Mouse (Mus musculus): Measurements from ENCODE around the gene Scaf8. TPM values are rescaled to one million over a fixed set of nuclear protein-coding genes. Genes with fewer than 3 reads are reported as not detected.
"Not testable (repeated sequence)": the region's sequence is repeated elsewhere in the genome, so short reads cannot be mapped to it uniquely, and the experiment has no call there.

The Scaf8 gene
- polyA plus RNA-seq (2016; fragmentation: Nextera tagmentation; extraction: Ambion mirVana): 18.7 and 21.1 TPM in 2 replicates

- H3K4me1 ChIP-seq (replicated peaks): peaks cover 22% of the 10 kb centered on the region
- no peaks in the 10 kb centered on the region for H3K27me3 ChIP-seq (ENCODE audit: insufficient read depth, poor library complexity, severe bottlenecking)
- H3K27ac ChIP-seq: peak within 1 kb of the TSS; percentile 99
- peak within 1 kb of the TSS; percentile 97 for H3K4me3 ChIP-seq
- 0 out of 2 replicates have a peak, but pooled peaks cover 4% of the 10 kb centered on the region for H3K9me3 ChIP-seq
- peaks cover 35% of the 10 kb centered on the region for H3K36me3 ChIP-seq
- under 1% methylated on average over 91 of the region's 91 CpGs for WGBS
- peak; percentile 92 for DNase-seq (ENCODE audit: low spot score)
These were observed at the start of gene Scaf8 for GRCm38 (mm10) chr17:3114720-3115379. Scaf8 (plus strand) TSS chr17:3114972.

GRCm38 (mm10) chr17:3075166-3075872, 39.5 kb upstream of the Scaf8 start:
- H3K4me3 ChIP-seq: no peak overlapping the region
- H3K36me3 ChIP-seq: peaks cover 78% of the 10 kb centered on the region
- no peaks in the 10 kb centered on the region for H3K27me3 ChIP-seq (ENCODE audit: insufficient read depth, poor library complexity, severe bottlenecking)
- H3K4me1 ChIP-seq (replicated peaks): no peaks in the 10 kb centered on the region
- H3K9me3 ChIP-seq: peaks cover 32% of the 10 kb centered on the region
- WGBS: 93% methylated on average over 9 of the region's 9 CpGs
- no peak overlapping the region for H3K27ac ChIP-seq
- no peak for DNase-seq (ENCODE audit: low spot score)

GRCm38 (mm10) chr17:3075873-3076245, 38.9 kb upstream of the Scaf8 start:
- 95% methylated on average over 4 of the region's 4 CpGs for WGBS
- Histone ChIP-seq H3K27me3 (ENCODE audit: insufficient read depth, poor library complexity, severe bottlenecking) (no peaks in the 10 kb centered on the region), H3K27ac (no peak overlapping the region), H3K4me1 (replicated peaks) (no peaks in the 10 kb centered on the region), H3K4me3 (no peak overlapping the region), H3K9me3 (peaks cover 28% of the 10 kb centered on the region), H3K36me3 (peaks cover 72% of the 10 kb centered on the region)
- no peak for DNase-seq (ENCODE audit: low spot score)

- H3K27ac ChIP-seq; H3K4me3 ChIP-seq; H3K4me1 ChIP-seq (replicated peaks); DNase-seq (ENCODE audit: low spot score); H3K27me3 ChIP-seq (ENCODE audit: insufficient read depth, poor library complexity, severe bottlenecking): not testable (repeated sequence)
- H3K9me3 ChIP-seq: peaks cover 16% of the 10 kb centered on the region
- H3K36me3 ChIP-seq: peaks cover 51% of the 10 kb centered on the region
- whole genome bisulfite sequencing: 92% methylated on average over 9 of the region's 9 CpGs
These were observed 36.8 kb upstream of the Scaf8 start for GRCm38 (mm10) chr17:3077936-3078335.

DNA sequence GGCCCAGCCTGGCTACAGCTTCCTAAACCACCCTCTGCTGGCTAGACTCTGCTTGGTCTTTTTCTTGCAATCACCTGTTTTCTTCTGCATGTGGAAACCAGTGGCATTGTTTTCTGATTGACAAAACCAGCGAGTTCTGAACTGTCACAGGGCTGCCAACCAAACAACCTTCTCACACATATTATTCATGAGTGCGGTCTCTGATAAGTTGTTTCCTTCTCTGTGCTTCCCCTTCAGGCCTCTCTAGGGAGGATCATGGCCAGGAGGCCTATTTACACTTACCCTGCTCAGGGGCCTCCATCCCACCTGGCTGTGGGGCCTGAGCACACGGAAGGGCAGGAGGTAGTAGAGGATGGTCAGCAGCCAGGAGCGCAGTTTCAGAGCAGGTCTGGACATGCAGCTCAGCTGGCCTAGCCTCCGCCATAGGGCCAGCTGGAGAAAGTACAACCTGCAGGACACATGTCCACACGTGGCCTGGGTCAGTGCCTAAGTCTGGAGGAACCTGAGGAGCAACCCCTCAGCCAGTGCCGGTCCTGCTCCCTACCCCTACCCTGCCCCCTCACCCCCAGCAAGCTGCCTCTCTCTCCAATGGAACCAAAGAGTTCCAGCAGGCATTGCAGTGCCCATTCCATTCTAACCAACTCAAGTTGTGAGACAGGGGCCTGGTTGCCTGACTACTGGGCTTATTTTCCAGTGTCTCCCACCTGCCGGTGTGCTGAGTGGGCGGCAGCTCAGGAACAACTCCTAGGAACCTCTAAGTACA, 34.0 kb upstream of the Scaf8 start:
- not testable (repeated sequence) for H3K27me3 ChIP-seq (ENCODE audit: insufficient read depth, poor library complexity, severe bottlenecking); H3K4me1 ChIP-seq (replicated peaks); H3K9me3 ChIP-seq; DNase-seq (ENCODE audit: low spot score); H3K27ac ChIP-seq; H3K4me3 ChIP-seq
- peaks cover 23% of the 10 kb centered on the region for H3K36me3 ChIP-seq
- WGBS: 87% methylated on average over 7 of the region's 9 CpGs

DNA sequence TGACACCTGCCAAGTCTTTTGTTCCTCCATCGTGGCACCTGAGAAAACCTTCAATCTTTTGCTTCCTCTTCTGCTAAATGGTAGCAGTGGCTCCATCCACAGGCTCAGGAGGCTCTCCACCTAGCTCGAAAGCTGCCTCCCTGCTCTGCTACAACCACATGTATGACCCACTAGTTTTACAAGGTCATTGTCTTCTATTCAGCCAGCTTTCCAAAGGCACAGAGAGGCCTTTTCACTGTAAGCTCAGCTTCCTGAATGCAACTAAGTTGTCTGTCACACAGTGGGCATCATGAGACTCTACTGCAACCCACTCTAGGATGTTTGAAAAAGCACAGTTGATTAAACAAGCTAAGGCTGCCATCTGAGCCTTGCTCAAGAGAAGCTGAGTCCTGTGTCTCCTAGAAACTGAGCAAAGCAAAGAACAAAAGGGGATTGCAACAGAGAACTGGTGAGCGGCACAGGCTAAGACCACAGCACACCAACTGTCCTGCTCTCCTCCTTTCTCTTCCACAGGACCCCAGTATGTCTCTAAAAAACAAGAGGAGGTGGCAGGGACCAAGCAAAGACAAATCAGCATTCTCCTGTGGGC, 33.2 kb upstream of the Scaf8 start:
- not testable (repeated sequence) for H3K27ac ChIP-seq; DNase-seq (ENCODE audit: low spot score); H3K4me3 ChIP-seq; H3K4me1 ChIP-seq (replicated peaks); H3K9me3 ChIP-seq; H3K27me3 ChIP-seq (ENCODE audit: insufficient read depth, poor library complexity, severe bottlenecking)
- WGBS: 80% methylated on average over 3 of the region's 3 CpGs
- H3K36me3 ChIP-seq: peaks cover 15% of the 10 kb centered on the region

GRCm38 (mm10) chr17:3082125-3082755, 32.5 kb upstream of the Scaf8 start:
- not testable (repeated sequence) for H3K9me3 ChIP-seq; H3K27me3 ChIP-seq (ENCODE audit: insufficient read depth, poor library complexity, severe bottlenecking); H3K36me3 ChIP-seq; H3K27ac ChIP-seq; H3K4me1 ChIP-seq (replicated peaks)
- DNase-seq (ENCODE audit: low spot score): peak; percentile 27
- H3K4me3 ChIP-seq: peak overlapping the region; percentile 45; the same call in 1 of the 2 replicates
- 84% methylated on average over 7 of the region's 9 CpGs for WGBS

DNA sequence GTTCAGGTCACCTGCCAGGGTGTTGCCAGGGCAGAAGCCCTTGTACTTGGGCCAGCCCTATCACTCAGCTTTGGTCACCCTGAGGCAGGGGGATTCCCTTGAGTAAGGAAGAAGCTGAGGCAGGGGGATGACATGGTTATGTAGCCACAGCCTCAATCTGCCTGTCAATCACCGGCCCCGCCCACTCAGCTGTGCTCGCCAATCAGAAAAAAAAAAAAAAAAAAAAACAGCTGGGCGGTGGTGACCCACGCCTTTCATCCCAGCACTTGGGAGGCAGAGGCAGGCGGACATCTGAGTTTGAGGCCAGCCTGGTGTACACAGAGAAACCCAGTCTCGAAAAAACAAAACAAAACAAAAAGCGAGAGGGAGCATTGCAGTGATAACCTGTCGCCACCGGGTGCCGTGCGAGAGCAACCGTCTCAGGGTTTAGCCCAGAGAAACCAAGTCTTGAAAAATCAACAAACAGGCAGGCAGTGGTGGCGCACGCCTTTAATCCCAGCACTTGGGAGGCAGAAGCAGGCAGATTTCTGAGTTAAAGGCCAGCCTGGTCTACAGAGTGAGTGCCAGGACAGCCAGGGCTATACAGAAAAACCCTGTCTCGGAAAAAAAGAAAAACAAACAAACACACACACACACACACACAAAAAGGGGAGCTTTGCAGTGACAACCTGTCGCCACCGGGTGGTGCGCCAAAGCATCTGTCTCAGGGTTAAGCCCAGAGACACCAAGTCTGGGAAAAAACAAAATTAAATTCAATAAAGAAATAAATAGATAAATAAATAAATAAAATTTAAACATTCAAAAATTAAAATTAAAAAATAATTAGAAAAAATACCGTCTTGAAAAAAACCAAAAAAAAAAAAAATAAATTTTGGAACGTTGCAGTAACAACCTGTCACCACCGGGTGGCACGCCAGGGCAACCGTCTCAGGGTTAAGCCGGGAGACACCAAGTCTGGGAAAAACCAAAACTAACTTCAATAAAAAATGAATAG, 31.7 kb upstream of the Scaf8 start:
- peak; percentile 58 for DNase-seq (ENCODE audit: low spot score)
- H3K4me1 ChIP-seq (replicated peaks); H3K36me3 ChIP-seq; H3K9me3 ChIP-seq; H3K27me3 ChIP-seq (ENCODE audit: insufficient read depth, poor library complexity, severe bottlenecking): not testable (repeated sequence)
- 4% methylated on average over 25 of the region's 25 CpGs for WGBS
- Histone ChIP-seq H3K4me3 (peak overlapping the region; percentile 59), H3K27ac (peak overlapping the region; percentile 53; the same call in 1 of the 2 replicates)

GRCm38 (mm10) chr17:3083886-3084550, 30.8 kb upstream of the Scaf8 start:
- H3K27me3 ChIP-seq (ENCODE audit: insufficient read depth, poor library complexity, severe bottlenecking): no peaks in the 10 kb centered on the region
- peaks cover 2% of the 10 kb centered on the region for H3K36me3 ChIP-seq
- H3K9me3 ChIP-seq: peaks cover 3% of the 10 kb centered on the region
- under 1% methylated on average over 40 of the region's 40 CpGs for WGBS
- DNase-seq (ENCODE audit: low spot score): peak; percentile 94
- peak overlapping the region; percentile 59 for H3K4me3 ChIP-seq
- peak overlapping the region; percentile 88 for H3K27ac ChIP-seq
- peaks cover 4% of the 10 kb centered on the region; the same call in 1 of the 2 replicates for H3K4me1 ChIP-seq (replicated peaks)

- DNase-seq (ENCODE audit: low spot score): peak; percentile 76
- H3K36me3 ChIP-seq: no peaks in the 10 kb centered on the region
- peaks cover 3% of the 10 kb centered on the region for H3K9me3 ChIP-seq
- H3K4me3 ChIP-seq: peak overlapping the region; percentile 59
- peaks cover 4% of the 10 kb centered on the region; the same call in 1 of the 2 replicates for H3K4me1 ChIP-seq (replicated peaks)
- H3K27ac ChIP-seq: peak overlapping the region; percentile 88
- no peaks in the 10 kb centered on the region for H3K27me3 ChIP-seq (ENCODE audit: insufficient read depth, poor library complexity, severe bottlenecking)
- WGBS: under 1% methylated on average over 31 of the region's 31 CpGs
These were observed 30.2 kb upstream of the Scaf8 start for GRCm38 (mm10) chr17:3084551-3084930.

GRCm38 (mm10) chr17:3085152-3085551, 29.6 kb upstream of the Scaf8 start:
- Histone ChIP-seq H3K4me1 (replicated peaks) (peaks cover 4% of the 10 kb centered on the region; the same call in 1 of the 2 replicates), H3K27me3 (ENCODE audit: insufficient read depth, poor library complexity, severe bottlenecking) (no peaks in the 10 kb centered on the region), H3K36me3 (no peaks in the 10 kb centered on the region), H3K9me3 (peaks cover 3% of the 10 kb centered on the region), H3K27ac (peak overlapping the region; percentile 88), H3K4me3 (peak overlapping the region; percentile 59)
- WGBS: 66% methylated on average over 3 of the region's 3 CpGs
- no peak for DNase-seq (ENCODE audit: low spot score)
